Mouse (Mus musculus): ENCODE results near the gene Gcg. TPM values are rescaled to one million over a fixed set of nuclear protein-coding genes. Genes with fewer than 3 reads are reported as not detected.

Gene Gcg
- not detected in 3 replicates for total RNA-seq (2017)

GRCm38 (mm10) chr2:62483550-62483949 lies at the start of gene Gcg:
Gcg (minus strand) TSS chr2:62483650.
- ATAC-seq (replicated peaks; ENCODE audit: insufficient number of reproducible peaks, low FRiP score, low TSS enrichment, poor library complexity, severe bottlenecking): no peak

GRCm38 (mm10) chr2:62531065-62531464 lies 47.6 kb upstream of the Gcg start:
- ATAC-seq (replicated peaks; ENCODE audit: insufficient number of reproducible peaks, low FRiP score, low TSS enrichment, poor library complexity, severe bottlenecking): no peak

GRCm38 (mm10) chr2:62526399-62526798 lies 42.9 kb upstream of the Gcg start:
- ATAC-seq (replicated peaks; ENCODE audit: insufficient number of reproducible peaks, low FRiP score, low TSS enrichment, poor library complexity, severe bottlenecking): no peak

GRCm38 (mm10) chr2:62517790-62518189 lies 34.3 kb upstream of the Gcg start:
- ATAC-seq (replicated peaks; ENCODE audit: insufficient number of reproducible peaks, low FRiP score, low TSS enrichment, poor library complexity, severe bottlenecking): no peak

GRCm38 (mm10) chr2:62514477-62514876 lies 31.0 kb upstream of the Gcg start:
- no peak for ATAC-seq (replicated peaks; ENCODE audit: insufficient number of reproducible peaks, low FRiP score, low TSS enrichment, poor library complexity, severe bottlenecking)

GRCm38 (mm10) chr2:62513477-62513876 lies 30.0 kb upstream of the Gcg start:
- ATAC-seq (replicated peaks; ENCODE audit: insufficient number of reproducible peaks, low FRiP score, low TSS enrichment, poor library complexity, severe bottlenecking): no peak

GRCm38 (mm10) chr2:62507130-62507529 lies 23.7 kb upstream of the Gcg start:
- no peak for ATAC-seq (replicated peaks; ENCODE audit: insufficient number of reproducible peaks, low FRiP score, low TSS enrichment, poor library complexity, severe bottlenecking)

- no peak for ATAC-seq (replicated peaks; ENCODE audit: insufficient number of reproducible peaks, low FRiP score, low TSS enrichment, poor library complexity, severe bottlenecking)
Measured at GRCm38 (mm10) chr2:62506441-62506840, 23.0 kb upstream of the Gcg start.

GRCm38 (mm10) chr2:62504269-62504796 lies 20.9 kb upstream of the Gcg start:
- no peak for ATAC-seq (replicated peaks; ENCODE audit: insufficient number of reproducible peaks, low FRiP score, low TSS enrichment, poor library complexity, severe bottlenecking)

- ATAC-seq (replicated peaks; ENCODE audit: insufficient number of reproducible peaks, low FRiP score, low TSS enrichment, poor library complexity, severe bottlenecking): no peak
Measured at GRCm38 (mm10) chr2:62503326-62503725, 19.9 kb upstream of the Gcg start.

- ATAC-seq (replicated peaks; ENCODE audit: insufficient number of reproducible peaks, low FRiP score, low TSS enrichment, poor library complexity, severe bottlenecking): no peak
Measured at GRCm38 (mm10) chr2:62502516-62502915, 19.1 kb upstream of the Gcg start.

- ATAC-seq (replicated peaks; ENCODE audit: insufficient number of reproducible peaks, low FRiP score, low TSS enrichment, poor library complexity, severe bottlenecking): no peak
Measured at GRCm38 (mm10) chr2:62498821-62499220, 15.4 kb upstream of the Gcg start.

GRCm38 (mm10) chr2:62498086-62498485 lies 14.6 kb upstream of the Gcg start:
- ATAC-seq (replicated peaks; ENCODE audit: insufficient number of reproducible peaks, low FRiP score, low TSS enrichment, poor library complexity, severe bottlenecking): no peak

GRCm38 (mm10) chr2:62497333-62498002 lies 14.0 kb upstream of the Gcg start:
- ATAC-seq (replicated peaks; ENCODE audit: insufficient number of reproducible peaks, low FRiP score, low TSS enrichment, poor library complexity, severe bottlenecking): no peak

- ATAC-seq (replicated peaks; ENCODE audit: insufficient number of reproducible peaks, low FRiP score, low TSS enrichment, poor library complexity, severe bottlenecking): no peak
Measured at GRCm38 (mm10) chr2:62495407-62495806, 12.0 kb upstream of the Gcg start.

- no peak for ATAC-seq (replicated peaks; ENCODE audit: insufficient number of reproducible peaks, low FRiP score, low TSS enrichment, poor library complexity, severe bottlenecking)
Measured at GRCm38 (mm10) chr2:62489832-62490231, 6.4 kb upstream of the Gcg start.

- ATAC-seq (replicated peaks; ENCODE audit: insufficient number of reproducible peaks, low FRiP score, low TSS enrichment, poor library complexity, severe bottlenecking): no peak
Measured at GRCm38 (mm10) chr2:62484906-62485305, 1.5 kb upstream of the Gcg start.

GRCm38 (mm10) chr2:62480285-62481198 lies 2.9 kb downstream of the Gcg start:
- no peak for ATAC-seq (replicated peaks; ENCODE audit: insufficient number of reproducible peaks, low FRiP score, low TSS enrichment, poor library complexity, severe bottlenecking)

GRCm38 (mm10) chr2:62469551-62469950 lies 13.9 kb downstream of the Gcg start:
- ATAC-seq (replicated peaks; ENCODE audit: insufficient number of reproducible peaks, low FRiP score, low TSS enrichment, poor library complexity, severe bottlenecking): no peak

- ATAC-seq (replicated peaks; ENCODE audit: insufficient number of reproducible peaks, low FRiP score, low TSS enrichment, poor library complexity, severe bottlenecking): no peak
Measured at GRCm38 (mm10) chr2:62463287-62463686, 20.2 kb downstream of the Gcg start.
